Mouse (Mus musculus) cerebellum, adult 8-10 months (tissue): Measurements from ENCODE around the gene Prrt3.
A peak's percentile ranks its signal among the peaks of the same experiment; 100 is the strongest.

Experiments
- DNase-seq: peaks from one replicate; pipeline ENCODE4 v3.0.0; 2022

Gene Prrt3

GRCm38 (mm10) chr6:113501388-113502084 is at the start of gene Prrt3:
TSS of gene Prrt3 (minus strand) at chr6:113501931.
- peak; percentile 79 for DNase-seq

DNA sequence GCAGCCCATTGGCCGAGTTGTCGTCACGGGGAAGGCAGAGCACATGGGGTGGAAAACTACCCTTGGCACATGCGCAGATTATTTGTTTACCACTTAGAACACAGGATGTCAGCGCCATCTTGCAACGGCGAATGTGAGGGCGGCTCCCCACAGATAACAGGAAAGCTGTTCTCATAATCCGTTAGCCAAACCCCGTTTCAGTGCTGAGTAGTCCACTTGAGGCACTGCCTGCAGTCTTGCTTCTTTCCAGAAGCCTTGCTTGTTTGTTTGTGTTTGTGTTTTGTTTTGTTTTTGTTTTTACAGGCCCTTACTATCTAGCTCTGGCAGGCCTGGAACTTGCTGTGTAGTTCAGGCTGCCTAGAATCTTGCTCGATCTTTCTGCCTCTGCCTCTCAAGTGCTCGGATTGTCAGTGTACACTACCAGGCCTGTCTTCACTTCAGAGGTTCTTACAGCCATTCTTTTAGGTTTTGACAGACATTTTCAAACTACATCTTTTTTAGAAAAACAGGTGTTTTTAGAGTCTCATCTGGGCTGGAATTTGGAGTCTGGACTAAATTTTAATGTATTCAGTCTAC is 42.3 kb upstream of the Prrt3 start:
- DNase-seq = no peak

GRCm38 (mm10) chr6:113541610-113542009 is 39.9 kb upstream of the Prrt3 start:
- no peak for DNase-seq

GRCm38 (mm10) chr6:113534886-113535285 is 33.2 kb upstream of the Prrt3 start:
- no peak for DNase-seq

DNA sequence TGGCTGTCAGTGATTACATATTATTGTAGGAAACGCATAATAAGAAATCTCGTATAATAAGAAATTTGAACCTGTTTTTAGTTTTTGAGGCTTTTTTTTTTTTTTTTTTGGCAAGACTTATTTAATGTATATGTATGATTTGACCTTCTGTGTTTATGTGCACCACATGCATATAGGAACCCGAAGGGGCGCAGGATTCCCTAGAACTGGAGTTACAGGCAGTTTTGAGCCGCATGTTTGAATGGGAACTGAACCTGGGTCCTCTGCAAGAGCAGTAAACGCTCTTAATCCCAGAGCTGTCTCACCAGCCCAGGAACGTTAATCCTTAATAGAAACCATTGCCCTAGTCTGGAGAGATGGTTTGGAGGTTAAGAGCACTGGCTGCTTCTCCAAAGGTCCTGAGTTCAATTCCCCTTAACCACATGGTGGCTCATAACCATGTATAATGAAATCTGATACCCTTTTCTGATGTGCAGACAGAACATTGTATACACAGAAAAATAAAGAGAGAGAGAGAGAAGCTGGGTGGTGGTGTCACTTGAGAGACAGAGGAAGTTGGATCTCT is 30.2 kb upstream of the Prrt3 start:
- DNase-seq = no peak

DNA sequence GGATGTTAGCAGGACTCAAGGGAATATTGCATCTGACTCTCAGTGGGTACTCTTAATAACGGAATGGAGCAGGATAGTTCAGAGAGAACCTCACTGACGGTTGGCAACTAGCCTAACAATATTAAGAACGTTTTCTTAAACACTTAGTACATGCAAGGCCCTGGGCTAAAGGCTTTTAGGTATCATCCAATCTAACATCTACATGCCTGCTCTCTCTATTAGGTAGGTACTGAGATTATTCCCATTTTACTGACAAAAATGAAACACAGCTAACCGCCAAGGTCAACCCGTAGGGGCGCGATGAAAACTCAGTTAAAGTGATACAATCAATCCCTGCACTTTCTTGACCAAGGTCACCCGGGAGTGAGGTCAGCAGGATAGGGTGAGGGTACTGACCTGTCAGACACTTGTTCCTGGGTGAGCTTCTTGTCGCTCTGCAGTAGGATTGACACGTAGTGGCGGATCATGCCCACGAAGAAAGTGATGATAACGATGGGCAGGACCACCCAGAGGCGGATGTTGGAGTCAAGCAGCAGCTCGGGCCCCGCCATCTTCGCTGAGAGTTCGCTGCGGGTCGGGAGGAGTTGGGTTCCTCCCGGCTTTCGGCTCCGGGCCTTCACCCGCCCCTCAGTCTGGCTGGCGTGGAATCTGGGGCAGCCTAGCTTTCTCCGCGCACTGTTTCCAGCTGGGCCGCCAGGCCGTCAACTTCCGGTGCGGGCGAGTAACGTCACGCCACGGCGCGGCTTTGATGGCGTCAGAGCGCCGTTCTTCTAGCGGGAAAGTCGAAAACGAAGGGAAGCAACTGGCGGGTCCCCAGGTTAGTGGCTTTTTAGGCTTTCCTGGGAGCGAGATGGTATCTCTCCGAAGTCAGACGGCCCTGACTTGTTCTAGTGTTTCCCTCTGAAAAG is 29.5 kb upstream of the Prrt3 start, which contains the start of the genes Emc3 and Fancd2:
Emc3 (minus strand) TSS at position 721 of the 908 bp plus-strand sequence.
Fancd2 (plus strand) TSS at position 751 of the 908 bp plus-strand sequence.
- peak; percentile 92 for DNase-seq

DNA sequence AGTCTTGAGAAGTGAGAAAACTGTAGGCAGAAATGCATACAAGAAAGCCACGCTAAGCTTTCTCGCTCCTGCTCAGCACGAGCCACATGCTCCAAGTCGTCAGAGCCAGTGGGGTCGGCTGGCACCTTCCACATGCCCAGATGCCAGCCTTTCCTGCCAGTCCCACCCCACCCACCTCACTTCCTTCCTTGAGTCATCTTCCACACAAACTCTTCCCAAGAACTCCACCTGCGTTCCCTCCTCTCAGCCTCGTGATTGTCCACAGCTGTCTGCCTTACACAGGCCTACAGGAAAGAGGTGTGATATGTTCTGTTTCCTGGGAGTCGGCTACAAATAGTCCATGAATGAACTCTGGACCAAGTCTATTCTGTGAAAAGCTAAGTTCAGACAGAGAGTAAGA is 21.7 kb upstream of the Prrt3 start:
- DNase-seq = no peak

DNA sequence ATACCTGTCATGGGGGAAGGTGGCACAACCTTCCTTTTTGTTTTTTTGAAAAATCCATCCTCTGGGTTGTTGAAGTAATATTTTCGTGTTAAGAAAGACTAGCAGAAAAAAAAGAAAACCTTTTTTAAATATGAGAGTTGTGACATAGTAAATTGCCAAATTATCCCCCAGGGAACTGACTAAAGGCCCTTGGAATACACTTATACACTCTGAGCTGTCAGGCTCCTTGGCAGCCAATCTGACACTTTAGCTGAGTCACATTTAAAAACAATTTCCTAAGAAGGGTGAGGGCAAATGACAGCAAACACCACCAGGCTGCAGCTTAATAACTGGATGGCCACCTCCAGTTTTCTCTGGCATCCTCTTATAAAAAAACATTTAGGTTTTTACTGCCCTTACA is 20.6 kb upstream of the Prrt3 start:
- DNase-seq = no peak

GRCm38 (mm10) chr6:113517434-113518080 is 15.8 kb upstream of the Prrt3 start:
- no peak for DNase-seq

DNA sequence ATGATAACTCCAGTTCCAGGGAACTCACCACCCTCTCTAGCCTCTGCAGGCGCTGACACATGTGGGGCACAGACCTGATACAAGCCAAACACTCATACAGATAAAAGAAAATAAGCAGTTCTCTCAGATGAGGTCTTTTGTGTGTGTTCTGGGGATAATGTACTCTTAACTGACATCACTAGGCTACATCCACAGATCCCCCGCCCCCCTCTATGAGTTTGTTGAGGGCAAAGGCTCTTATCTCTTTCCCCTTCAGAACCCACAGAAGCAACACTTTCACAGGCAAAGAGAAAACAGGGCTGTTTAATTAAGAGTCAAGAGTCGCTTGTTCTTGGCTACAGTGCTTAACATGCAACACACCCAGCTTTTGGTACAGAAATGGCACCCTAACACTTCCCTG is 12.9 kb upstream of the Prrt3 start:
- no peak for DNase-seq

DNA sequence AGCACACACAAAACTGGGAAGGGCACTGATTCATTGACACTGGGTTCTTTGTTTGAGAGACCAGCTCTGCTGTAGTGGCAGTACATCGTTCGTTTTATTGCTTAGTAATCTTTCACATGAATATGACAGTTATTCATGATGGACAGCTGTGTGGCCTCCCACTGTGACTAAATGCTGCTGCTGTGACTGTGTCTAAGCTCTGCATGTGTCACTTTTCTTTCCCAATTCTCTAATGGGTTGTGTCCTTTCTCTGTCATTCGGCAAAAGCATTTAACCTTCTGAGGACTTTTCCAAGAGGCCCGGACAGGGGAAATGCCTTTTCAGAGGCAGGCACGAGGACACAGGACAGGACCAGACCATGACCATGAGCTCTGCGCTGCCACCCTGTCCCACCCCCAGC is 12.2 kb upstream of the Prrt3 start:
- no peak for DNase-seq

DNA sequence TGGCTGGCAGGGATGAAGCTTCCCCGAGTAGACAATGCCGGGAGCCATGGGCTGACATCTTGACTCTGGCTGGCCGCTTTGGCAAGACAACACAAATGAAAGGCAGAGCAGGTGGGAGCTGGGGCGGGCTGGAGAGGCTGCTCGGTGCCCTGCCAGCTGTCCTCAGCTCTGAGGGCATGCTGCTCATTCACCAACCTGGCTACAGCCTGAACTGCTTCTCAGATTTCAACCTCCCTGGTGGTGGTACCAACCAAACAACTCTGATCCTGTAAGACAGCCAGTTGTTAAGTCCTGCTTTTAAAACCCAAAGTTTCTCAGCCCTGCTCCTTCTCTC is 7.2 kb upstream of the Prrt3 start:
- DNase-seq = peak; percentile 68

- no peak for DNase-seq
These were observed 6.7 kb upstream of the Prrt3 start for GRCm38 (mm10) chr6:113508272-113508946.

DNA sequence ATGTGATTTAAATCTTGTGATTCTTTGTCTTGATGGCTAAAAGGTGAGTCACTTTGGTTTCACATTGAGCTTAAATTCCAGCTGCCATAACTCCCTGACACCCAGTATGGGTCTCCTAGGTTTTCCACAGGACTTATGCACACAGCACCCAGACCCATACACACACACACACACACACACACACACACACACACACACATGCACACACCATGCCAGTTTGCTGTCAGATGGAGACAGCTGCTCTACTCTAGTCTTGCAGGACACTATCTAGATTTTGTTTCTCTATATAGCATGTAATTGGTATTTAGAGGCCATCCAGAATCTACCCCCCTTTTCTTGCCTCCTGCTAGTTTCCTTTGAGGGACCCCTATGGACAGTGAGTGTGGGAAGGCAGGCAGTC is 5.4 kb upstream of the Prrt3 start:
- DNase-seq = no peak

DNA sequence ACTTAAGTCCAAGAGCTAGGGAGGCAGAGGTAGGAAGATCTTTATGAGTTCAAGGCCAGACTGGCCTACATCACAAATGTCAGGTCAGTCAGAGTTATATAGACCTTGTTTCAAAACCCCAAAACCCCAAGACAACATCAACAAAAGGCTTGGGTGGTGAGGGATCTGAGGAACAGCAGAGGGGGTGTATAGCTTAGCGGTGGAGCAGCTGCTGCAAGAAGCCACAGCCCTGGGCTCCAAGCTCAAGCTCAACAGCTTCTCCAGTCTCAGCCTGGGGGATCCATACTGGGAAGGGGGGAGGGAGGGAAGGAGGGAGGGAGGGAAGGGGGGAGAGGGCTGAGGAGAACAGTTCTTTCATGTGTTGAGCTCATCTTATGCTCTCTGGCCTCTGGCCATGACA is 4.0 kb upstream of the Prrt3 start:
- DNase-seq = no peak

GRCm38 (mm10) chr6:113502801-113503200 is 1.1 kb upstream of the Prrt3 start:
- no peak for DNase-seq

DNA sequence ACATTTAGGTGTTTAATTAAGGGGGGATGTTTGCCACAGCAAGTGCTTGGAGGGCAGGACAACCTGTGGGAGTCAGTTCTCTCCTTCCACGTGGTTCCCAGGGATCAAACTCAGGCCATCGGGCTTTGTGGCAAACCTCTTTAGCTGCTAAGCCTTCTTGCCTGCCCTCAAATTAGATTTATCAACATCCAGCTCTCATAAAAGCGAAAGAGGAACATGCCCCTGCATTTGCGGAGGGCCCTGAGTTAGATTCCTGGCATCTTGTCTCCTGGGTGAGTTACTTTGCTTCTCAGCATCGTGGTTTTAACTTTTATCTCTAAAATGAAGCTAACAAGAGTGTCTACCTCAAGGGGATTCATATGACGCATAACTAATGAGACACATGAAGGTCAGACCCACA is 2.4 kb downstream of the Prrt3 start:
- no peak for DNase-seq

DNA sequence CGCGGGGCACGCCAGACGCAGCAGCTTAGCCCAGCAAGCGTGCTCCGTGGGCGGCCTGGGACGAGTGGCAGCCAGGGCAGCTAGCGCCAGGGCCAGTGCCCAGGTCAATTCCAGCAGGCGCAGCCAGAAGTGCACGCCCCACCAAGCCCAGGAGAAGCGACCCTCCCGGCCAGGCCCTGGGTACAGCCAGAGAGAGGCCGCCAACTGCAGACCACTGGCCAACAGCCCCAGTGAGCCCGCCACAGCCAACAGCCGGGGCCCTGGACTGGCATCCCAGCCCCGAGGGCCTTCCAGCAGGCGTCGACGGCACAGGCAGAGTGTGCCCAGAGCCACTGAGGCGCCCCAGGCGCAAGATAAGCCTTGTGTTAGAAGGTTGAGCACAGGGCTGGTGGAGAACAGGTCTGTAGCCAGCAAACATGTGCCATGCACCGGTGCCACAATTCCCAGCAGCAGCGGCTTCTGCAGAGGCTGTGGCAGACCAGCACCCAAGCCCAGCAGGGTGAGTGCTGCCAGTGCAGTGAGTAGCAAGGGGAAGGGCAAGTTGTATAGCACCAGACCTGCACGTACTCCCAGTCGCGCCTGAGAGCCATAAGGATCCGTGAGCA is 6.6 kb downstream of the Prrt3 start:
- DNase-seq = no peak

DNA sequence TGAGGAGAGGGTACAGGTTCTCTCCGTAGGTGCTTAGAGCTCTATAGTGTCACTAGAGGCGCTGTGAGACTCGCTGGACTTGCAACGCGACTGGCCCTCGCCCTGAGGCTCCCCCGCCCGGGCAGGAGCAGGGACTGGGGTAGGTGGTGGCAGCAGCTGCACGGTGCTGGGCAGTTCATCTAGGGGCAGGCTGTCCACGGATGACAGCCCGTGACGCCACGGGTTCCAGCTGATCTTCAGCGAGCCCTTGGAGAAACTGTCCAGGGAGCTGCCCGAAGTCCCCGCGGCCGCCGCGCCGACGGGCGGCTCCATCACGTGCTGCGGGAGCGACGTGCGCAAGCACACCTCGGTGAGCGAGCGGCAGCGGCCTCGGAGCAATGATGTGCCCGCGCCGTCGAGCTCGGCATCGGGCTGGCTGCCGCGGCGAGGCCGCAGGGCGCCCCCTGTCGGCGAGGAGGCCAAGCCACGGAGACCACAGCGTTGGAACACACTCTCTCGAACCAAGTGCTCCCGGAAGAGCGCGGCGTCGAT is 7.4 kb downstream of the Prrt3 start:
- DNase-seq = no peak

DNA sequence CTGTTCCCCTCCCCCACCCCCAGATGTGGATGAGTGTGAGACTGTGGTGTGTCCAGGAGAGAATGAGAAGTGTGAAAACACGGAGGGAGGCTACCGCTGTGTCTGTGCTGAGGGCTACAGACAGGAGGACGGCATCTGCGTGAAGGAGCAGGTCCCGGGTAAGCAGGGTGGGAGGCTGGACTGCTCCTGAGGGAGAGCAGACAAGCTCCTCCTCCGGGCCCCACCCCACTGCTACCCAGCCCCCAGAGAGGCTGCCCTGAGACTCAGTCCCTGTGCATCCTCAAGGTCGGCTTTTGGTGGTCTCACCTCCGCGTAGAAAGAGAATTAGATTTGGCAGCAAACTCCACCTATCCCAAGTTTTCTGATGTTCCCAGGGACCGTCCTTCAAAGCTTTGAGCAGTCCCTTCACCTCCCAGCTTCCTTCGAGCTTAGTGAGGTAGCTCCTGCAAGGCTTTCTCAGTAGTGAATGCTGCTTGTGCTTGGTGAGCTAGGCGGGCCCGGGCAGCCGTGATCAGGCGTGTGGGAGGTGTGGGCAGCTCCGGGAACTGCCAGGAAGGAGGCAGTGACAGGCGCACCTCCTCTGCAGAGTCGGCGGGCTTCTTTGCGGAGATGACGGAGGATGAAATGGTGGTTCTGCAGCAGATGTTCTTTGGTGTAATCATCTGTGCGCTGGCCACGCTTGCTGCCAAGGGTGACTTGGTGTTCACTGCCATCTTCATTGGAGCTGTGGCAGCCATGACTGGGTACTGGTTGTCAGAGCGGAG is 9.4 kb downstream of the Prrt3 start:
- DNase-seq = no peak

DNA sequence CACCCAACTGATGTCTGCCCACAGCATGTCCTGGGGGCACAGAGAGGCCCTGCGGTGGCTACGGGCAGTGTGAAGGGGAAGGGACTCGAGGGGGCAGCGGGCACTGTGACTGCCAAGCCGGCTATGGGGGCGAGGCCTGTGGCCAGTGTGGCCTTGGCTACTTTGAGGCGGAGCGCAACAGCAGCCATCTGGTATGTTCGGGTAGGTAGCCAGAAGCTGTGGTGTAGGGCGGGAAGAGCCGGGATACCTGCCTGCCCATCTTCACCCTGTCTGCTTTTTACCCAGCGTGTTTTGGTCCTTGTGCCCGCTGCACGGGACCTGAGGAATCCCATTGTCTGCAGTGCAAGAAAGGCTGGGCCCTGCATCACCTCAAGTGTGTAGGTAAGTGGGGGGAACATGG is 12.3 kb downstream of the Prrt3 start:
- DNase-seq = no peak
